In the genomic region with DNA sequence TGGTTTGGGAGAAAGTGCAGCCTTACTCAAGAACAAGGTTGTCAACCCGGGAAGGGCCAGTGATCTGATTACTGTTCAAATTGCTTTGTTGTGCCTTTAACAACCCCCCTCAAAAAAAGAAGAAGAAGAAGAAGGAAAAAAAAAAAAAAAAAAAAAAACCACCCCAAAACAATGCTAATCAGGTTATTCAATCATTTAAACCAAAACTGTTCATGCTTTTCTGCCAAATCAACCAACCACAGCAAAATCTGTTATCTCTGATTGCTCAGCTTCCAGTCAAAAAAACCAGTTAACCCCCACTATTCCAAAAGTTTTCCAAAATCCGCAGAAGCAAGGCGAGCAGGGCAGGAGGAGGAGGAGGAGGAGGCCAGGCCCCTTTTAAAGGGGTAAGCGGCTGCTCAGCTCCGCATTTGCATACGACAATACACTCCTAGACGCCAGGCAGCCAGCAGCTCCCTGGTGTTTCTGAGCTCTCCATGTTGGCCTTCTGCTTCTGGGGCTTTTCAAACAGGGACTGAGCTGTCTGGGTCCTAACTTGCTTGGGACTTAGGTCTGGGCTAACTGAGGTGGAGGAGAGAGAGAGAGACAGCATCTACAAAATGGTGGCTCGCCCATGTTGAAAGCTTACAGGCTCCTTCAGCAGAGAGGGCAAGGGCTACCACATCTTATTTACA, we compare ENCODE assay signal across 9 mouse cellular contexts. TPM values are rescaled to one million over a fixed set of nuclear protein-coding genes. Genes with fewer than 3 reads are reported as not detected.
DNase-seq lines count a peak whose midpoint lies in the region; ATAC-seq and TF ChIP-seq lines count a peak whose summit lies in the region.
"Had no signal": no experiment of that assay in that cellular context is flagged by ENCODE, and none has a peak within 500 bp of the region (broad histone marks: within the 10 kb centered on the region; RNA-seq: fewer than 3 reads in every experiment).

No protein-coding gene starts in this region.

- no peak overlapping the region for H3K9ac ChIP-seq in kidney, postnatal 0 days (ENCODE audit: low read depth, low read length)
- H3K9ac ChIP-seq in hindbrain, embryonic 12.5 days: no peak overlapping the region
- H3K9ac ChIP-seq in neural tube, embryonic 13.5 days: peak overlapping the region; percentile 45; the same call in 1 of the 2 replicates

- H3K4me1 ChIP-seq in kidney, postnatal 0 days (replicated peaks; ENCODE audit: insufficient read depth, low read length): no peaks in the 10 kb centered on the region
- H3K4me1 ChIP-seq in kidney, adult 2 months (ENCODE audit: control insufficient read depth, insufficient read depth, low read length): no peaks in the 10 kb centered on the region
- H3K4me1 ChIP-seq in hindbrain, embryonic 12.5 days: peaks cover 13% of the 10 kb centered on the region
- H3K4me1 ChIP-seq in neural tube, embryonic 13.5 days (replicated peaks): peaks cover 19% of the 10 kb centered on the region

- no peak for TF ChIP-seq POLR2A in kidney, adult 2 months (IDR thresholded peaks at IDR 0.05; ENCODE audit: low read depth, low read length)

- H3K4me2 ChIP-seq in kidney, postnatal 0 days (ENCODE audit: low read length): peak overlapping the region; percentile 34
- H3K4me2 ChIP-seq in hindbrain, embryonic 12.5 days (replicated peaks): peak overlapping the region; percentile 34
- H3K4me2 ChIP-seq in neural tube, embryonic 13.5 days: peak overlapping the region; percentile 35

- no peak for TF ChIP-seq CTCF in kidney, postnatal 0 days (IDR thresholded peaks at IDR 0.05; ENCODE audit: low read depth)
- TF ChIP-seq CTCF in kidney, adult 2 months (conservative IDR thresholded peaks at IDR 0.05; ENCODE audit: insufficient read depth, insufficient read length, low read depth, low read length): no peak
- no peak for TF ChIP-seq CTCF in gastrocnemius, adult 2 months (IDR thresholded peaks at IDR 0.05)

- DNase-seq in kidney, postnatal 0 days (ENCODE audit: low spot score): no peak
- no peak for DNase-seq in kidney, adult 2 months
- peak; percentile 29 for DNase-seq in embryo, embryonic 9.5 days (ENCODE audit: extremely low spot score)
- no peak for DNase-seq in ovary, postnatal 36 days (ENCODE audit: low spot score)
- DNase-seq in gastrocnemius, adult 2 months: no peak
- DNase-seq in spleen, adult 12 weeks (ENCODE audit: low spot score): no peak
- DNase-seq: kidney, adult 11 months had no signal

- ATAC-seq in kidney, postnatal 0 days (replicated peaks; ENCODE audit: low FRiP score, low read depth): no peak
- ATAC-seq in hindbrain, embryonic 12.5 days (ENCODE audit: low FRiP score): peak; percentile 86
- ATAC-seq in neural tube, embryonic 13.5 days (ENCODE audit: low read depth): peak; percentile 72

- intact Hi-C loops in gastrocnemius, adult 2 months (cut with DNase I): no loop called here

- no peaks in the 10 kb centered on the region for H3K36me3 ChIP-seq in kidney, postnatal 0 days (ENCODE audit: insufficient read depth, low read length)
- H3K36me3 ChIP-seq in kidney, adult 2 months (ENCODE audit: control insufficient read depth, insufficient read depth, low read length): no peaks in the 10 kb centered on the region
- H3K36me3 ChIP-seq in hindbrain, embryonic 12.5 days: 0 out of 2 replicates have a peak, but pooled peaks cover 7% of the 10 kb centered on the region
- no peaks in the 10 kb centered on the region for H3K36me3 ChIP-seq in neural tube, embryonic 13.5 days

- no peak overlapping the region for H3K4me3 ChIP-seq in kidney, postnatal 0 days (replicated peaks; ENCODE audit: low read depth, low read length)
- no peak overlapping the region for H3K4me3 ChIP-seq in kidney, adult 2 months (ENCODE audit: insufficient read depth, low read depth, low read length)
- no peak overlapping the region for H3K4me3 ChIP-seq in hindbrain, embryonic 12.5 days
- H3K4me3 ChIP-seq in neural tube, embryonic 13.5 days: no peak overlapping the region
- no peak overlapping the region for H3K4me3 ChIP-seq in gastrocnemius, adult 2 months

- no peak overlapping the region for H3K27ac ChIP-seq in kidney, postnatal 0 days
- H3K27ac ChIP-seq in kidney, adult 2 months (ENCODE audit: insufficient read depth, low read depth, low read length): no peak overlapping the region
- H3K27ac ChIP-seq in hindbrain, embryonic 12.5 days: peak overlapping the region; percentile 79
- H3K27ac ChIP-seq in neural tube, embryonic 13.5 days (replicated peaks): peak overlapping the region; percentile 73
- no peak overlapping the region for H3K27ac ChIP-seq in gastrocnemius, adult 2 months

- no peaks in the 10 kb centered on the region for H3K27me3 ChIP-seq in kidney, postnatal 0 days (ENCODE audit: insufficient read depth, low read length)
- no peaks in the 10 kb centered on the region for H3K27me3 ChIP-seq in kidney, adult 2 months (replicated peaks; ENCODE audit: control insufficient read depth, insufficient read depth, low read length)
- no peaks in the 10 kb centered on the region for H3K27me3 ChIP-seq in hindbrain, embryonic 12.5 days
- no peaks in the 10 kb centered on the region for H3K27me3 ChIP-seq in neural tube, embryonic 13.5 days

- H3K9me3 ChIP-seq in kidney, postnatal 0 days (replicated peaks; ENCODE audit: low read length): no peaks in the 10 kb centered on the region
- no peaks in the 10 kb centered on the region for H3K9me3 ChIP-seq in hindbrain, embryonic 12.5 days (replicated peaks)
- H3K9me3 ChIP-seq in neural tube, embryonic 13.5 days: no peaks in the 10 kb centered on the region

- 33% methylated on average over 8 of the region's 8 CpGs for WGBS in kidney, postnatal 0 days
- WGBS in kidney, adult 2 months: 41% methylated on average over 8 of the region's 8 CpGs
- 18% methylated on average over 8 of the region's 8 CpGs for WGBS in hindbrain, embryonic 12.5 days
- WGBS in neural tube, embryonic 13.5 days: 12% methylated on average over 8 of the region's 8 CpGs

RNA-seq across cellular contexts. Expression of gene Satb1, which starts 42.6 kb away (rescaled TPM):
- polyA plus RNA-seq in kidney, postnatal 0 days (2015; fragmentation: Nextera tagmentation; extraction: Ambion mirVana): 5.5 TPM in 2 replicates
- polyA plus RNA-seq in kidney, adult 2 months (2012; rRNA removed): 1.8 and 4.3 TPM in 2 replicates
- polyA plus RNA-seq in hindbrain, embryonic 12.5 days (2016; fragmentation: Nextera tagmentation; extraction: Ambion mirVana): 30.7 and 33.6 TPM in 2 replicates
- polyA plus RNA-seq in neural tube, embryonic 13.5 days (2015; fragmentation: Nextera tagmentation; extraction: Ambion mirVana): 29.3 and 32.2 TPM in 2 replicates
- 10 to 100 TPM; 68.6 to 72.7 TPM for total RNA-seq in gastrocnemius, adult 2 months (2021)

Comparison
In these comparisons a context has a peak if more than half of its experiments do, and no peak if none do; other contexts are left out.
1. H3K27ac ChIP-seq: peak in hindbrain, embryonic 12.5 days (single experiment) and neural tube, embryonic 13.5 days (single experiment); none in kidney, postnatal 0 days (single experiment), kidney, adult 2 months (single experiment) and gastrocnemius, adult 2 months (single experiment).
2. Peak in every context shown above with its lines, with median percentiles within 50 percentile points of each other: H3K4me2 ChIP-seq.